Mouse (Mus musculus): ENCODE measurements around the gene Zfp800. TPM values are rescaled to one million over a fixed set of nuclear protein-coding genes. Genes with fewer than 3 reads are reported as not detected.

The Zfp800 gene
- polyA plus RNA-seq, 1 experiment from 2014 or later = 19.8 TPM

DNA sequence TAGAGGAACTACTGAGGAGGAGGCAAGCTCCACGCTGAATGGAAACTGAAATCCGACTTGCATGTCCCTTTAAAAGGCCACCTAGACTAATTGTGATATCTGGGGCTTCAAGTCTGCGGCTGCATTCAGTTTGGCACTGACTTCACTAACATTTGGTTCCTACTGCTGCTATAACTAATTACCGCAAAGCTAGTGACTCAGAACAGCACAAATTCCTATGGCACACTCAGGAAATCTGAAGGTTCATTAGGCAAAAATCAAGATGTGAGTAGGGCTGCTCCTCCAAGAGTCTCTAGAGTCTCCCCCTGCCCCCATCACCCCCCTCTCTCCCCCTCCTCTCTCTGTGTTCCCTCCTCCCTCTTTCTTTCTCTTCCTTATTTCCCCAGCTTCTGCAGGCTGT lies 194.4 kb downstream of the Zfp800 start:
- no peaks in the 10 kb centered on the region for H3K9me3 ChIP-seq (ENCODE audit: low read depth, low read length)
- no peak overlapping the region for H3K4me2 ChIP-seq
- TF ChIP-seq CTCF (IDR thresholded peaks at IDR 0.05; ENCODE audit: low read depth) = no peak
- ATAC-seq (ENCODE audit: insufficient read depth) = no peak
- no peaks in the 10 kb centered on the region for H3K4me1 ChIP-seq (ENCODE audit: insufficient read depth)
- WGBS = 49% methylated on average over 4 of the region's 4 CpGs
- H3K27me3 ChIP-seq (ENCODE audit: insufficient read depth, low read length) = no peaks in the 10 kb centered on the region
- H3K27ac ChIP-seq (ENCODE audit: low read depth) = no peak overlapping the region
- no peak overlapping the region for H3K9ac ChIP-seq
- no peak for DNase-seq
- H3K4me3 ChIP-seq (ENCODE audit: low read depth, low read length) = no peak overlapping the region
- no peaks in the 10 kb centered on the region for H3K36me3 ChIP-seq (ENCODE audit: insufficient read depth)

DNA sequence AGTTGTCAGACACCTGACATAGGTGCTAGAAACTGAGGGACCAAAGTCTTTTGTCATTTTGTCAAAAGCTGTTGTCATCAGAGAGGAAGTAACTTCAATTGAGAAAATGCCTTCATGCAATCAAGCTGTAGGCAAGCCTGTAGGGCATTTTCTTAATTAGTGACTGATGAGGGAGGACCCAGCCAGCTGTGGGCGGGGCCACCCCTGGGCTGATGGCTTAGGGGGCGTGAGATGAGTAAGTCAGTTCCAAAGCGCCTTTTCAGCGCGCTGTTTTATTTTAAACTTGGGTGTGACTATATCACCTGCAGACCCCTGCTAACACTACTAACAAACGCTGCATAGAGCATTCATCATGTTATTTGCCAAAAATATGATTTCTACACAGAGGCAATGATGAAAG lies 195.0 kb downstream of the Zfp800 start:
- H3K4me2 ChIP-seq = no peak overlapping the region
- no peak overlapping the region for H3K9ac ChIP-seq
- H3K9me3 ChIP-seq (ENCODE audit: low read depth, low read length) = no peaks in the 10 kb centered on the region
- ATAC-seq (ENCODE audit: insufficient read depth) (no peak), DNase-seq (no peak)
- H3K36me3 ChIP-seq (ENCODE audit: insufficient read depth) = no peaks in the 10 kb centered on the region
- H3K27ac ChIP-seq (ENCODE audit: low read depth) = no peak overlapping the region
- WGBS = 57% methylated on average over 6 of the region's 6 CpGs
- TF ChIP-seq CTCF (IDR thresholded peaks at IDR 0.05; ENCODE audit: low read depth) = no peak
- H3K4me1 ChIP-seq (ENCODE audit: insufficient read depth) = no peaks in the 10 kb centered on the region
- H3K27me3 ChIP-seq (ENCODE audit: insufficient read depth, low read length) = no peaks in the 10 kb centered on the region
- no peak overlapping the region for H3K4me3 ChIP-seq (ENCODE audit: low read depth, low read length)

DNA sequence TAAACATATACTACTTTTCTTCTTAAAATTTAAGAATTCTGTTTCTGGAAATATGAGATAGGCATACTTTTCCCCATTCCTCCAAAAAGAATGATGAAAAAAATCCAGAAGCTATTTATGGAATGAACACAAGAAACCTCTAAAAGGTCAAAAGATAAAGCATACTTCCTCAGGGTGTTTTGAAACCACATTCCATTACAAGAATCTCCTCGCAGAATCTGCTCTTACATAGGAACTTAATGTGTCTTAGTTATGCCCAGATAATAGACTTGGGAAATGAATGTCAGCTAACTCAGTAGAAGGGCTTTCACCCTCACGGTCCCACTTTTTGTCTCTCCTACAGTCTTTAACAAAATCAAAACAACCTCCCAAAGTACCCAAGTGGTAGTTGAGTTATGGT lies 203.9 kb downstream of the Zfp800 start:
- H3K9me3 ChIP-seq (ENCODE audit: low read depth, low read length) = no peaks in the 10 kb centered on the region
- no peaks in the 10 kb centered on the region for H3K36me3 ChIP-seq (ENCODE audit: insufficient read depth)
- no peak overlapping the region for H3K4me2 ChIP-seq
- H3K4me3 ChIP-seq (ENCODE audit: low read depth, low read length) = no peak overlapping the region
- H3K27me3 ChIP-seq (ENCODE audit: insufficient read depth, low read length) = no peaks in the 10 kb centered on the region
- no peak for DNase-seq
- no peak overlapping the region for H3K27ac ChIP-seq (ENCODE audit: low read depth)
- H3K4me1 ChIP-seq (ENCODE audit: insufficient read depth) = no peaks in the 10 kb centered on the region
- H3K9ac ChIP-seq = no peak overlapping the region
- ATAC-seq (ENCODE audit: insufficient read depth) = no peak
- WGBS = 39% methylated on average over 2 of the region's 2 CpGs
- no peak for TF ChIP-seq CTCF (IDR thresholded peaks at IDR 0.05; ENCODE audit: low read depth)

DNA sequence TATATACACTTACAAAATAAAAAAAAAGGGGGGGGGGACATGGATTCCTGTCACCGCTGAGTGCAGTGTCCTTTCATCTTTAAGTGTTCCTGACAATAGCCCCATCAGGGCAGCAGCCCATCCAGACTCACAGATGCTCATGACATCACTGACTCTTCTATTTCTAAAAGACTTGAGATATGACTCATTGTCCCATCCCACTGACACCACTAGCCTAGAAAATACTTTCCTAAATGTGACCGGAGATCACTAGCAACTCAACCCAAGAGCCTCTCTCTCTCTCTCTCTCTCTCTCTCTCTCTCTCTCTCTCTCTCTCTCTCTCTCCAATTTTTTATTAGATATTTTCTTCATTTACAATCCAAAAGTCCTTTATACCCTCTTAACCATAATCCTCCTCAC lies 205.9 kb downstream of the Zfp800 start:
- no peaks in the 10 kb centered on the region for H3K9me3 ChIP-seq (ENCODE audit: low read depth, low read length)
- no peak overlapping the region for H3K27ac ChIP-seq (ENCODE audit: low read depth)
- H3K9ac ChIP-seq = no peak overlapping the region
- no peak for TF ChIP-seq CTCF (IDR thresholded peaks at IDR 0.05; ENCODE audit: low read depth)
- no peak overlapping the region for H3K4me3 ChIP-seq (ENCODE audit: low read depth, low read length)
- ATAC-seq (ENCODE audit: insufficient read depth) (no peak), DNase-seq (no peak)
- 82% methylated on average over 2 of the region's 2 CpGs for WGBS
- no peaks in the 10 kb centered on the region for H3K27me3 ChIP-seq (ENCODE audit: insufficient read depth, low read length)
- H3K36me3 ChIP-seq (ENCODE audit: insufficient read depth) = no peaks in the 10 kb centered on the region
- no peak overlapping the region for H3K4me2 ChIP-seq
- H3K4me1 ChIP-seq (ENCODE audit: insufficient read depth) = no peaks in the 10 kb centered on the region

Other genes with a start within 250 kb of the Zfp800 start
- 349 and 376 TPM in 2 replicates for gene Arf5, start 25.6 kb upstream of the Zfp800 start, polyA plus RNA-seq (2014; fragmentation: Nextera tagmentation; extraction: Ambion mirVana)
- not detected in 2 replicates for gene Fscn3, start 29.8 kb upstream of the Zfp800 start, polyA plus RNA-seq (2014; fragmentation: Nextera tagmentation; extraction: Ambion mirVana)
- 7.1 and 7.3 TPM in 2 replicates for gene Gcc1, start 30.4 kb upstream of the Zfp800 start, polyA plus RNA-seq (2014; fragmentation: Nextera tagmentation; extraction: Ambion mirVana)
- gene Pax4, start 51.3 kb upstream of the Zfp800 start, polyA plus RNA-seq (2014; fragmentation: Nextera tagmentation; extraction: Ambion mirVana) = not detected in 2 replicates
- 142 and 145 TPM in 2 replicates for gene Snd1, start 77.1 kb upstream of the Zfp800 start, polyA plus RNA-seq (2014; fragmentation: Nextera tagmentation; extraction: Ambion mirVana)

All from lung, embryonic 14.5 days (tissue).